Mouse (Mus musculus) ES-Bruce4 (cell line): ENCODE measurements around the gene Bcar1. TPM values are rescaled to one million over a fixed set of nuclear protein-coding genes. Genes with fewer than 3 reads are reported as not detected.

Experiments
- H3K27ac ChIP-seq: 2 replicates; pipeline ENCODE4 v1.5.1; 2012; ENCODE audit warnings: low read length, inconsistent platforms; ENCODE audit not compliant: insufficient read depth
- H3K27me3 ChIP-seq: 2 replicates; pipeline ENCODE4 v1.6.1; 2012; ENCODE audit warnings: mild to moderate bottlenecking, low read length, inconsistent platforms; ENCODE audit not compliant: control insufficient read depth, poor library complexity, insufficient read depth, severe bottlenecking
- H3K36me3 ChIP-seq: 2 replicates; pipeline ENCODE4 v1.6.1; 2012; ENCODE audit warnings: inconsistent platforms, mild to moderate bottlenecking, low read length, moderate library complexity; ENCODE audit not compliant: control insufficient read depth, poor library complexity, insufficient read depth, severe bottlenecking
- H3K4me1 ChIP-seq: one replicate; pipeline ENCODE4 v1.8.1; 2011; ENCODE audit warnings: low read length; ENCODE audit not compliant: control insufficient read depth, insufficient read depth
- H3K4me3 ChIP-seq: 2 replicates; pipeline ENCODE4 v1.5.1; 2011; ENCODE audit warnings: low read depth, mild to moderate bottlenecking, low read length
- H3K9ac ChIP-seq: 2 replicates; pipeline ENCODE4 v1.6.1; 2012; ENCODE audit warnings: low read depth, mild to moderate bottlenecking, inconsistent platforms; ENCODE audit not compliant: poor library complexity, severe bottlenecking
- H3K9me3 ChIP-seq: replicated peaks from 2 replicates; pipeline ENCODE4 v1.6.1; 2012; ENCODE audit warnings: mild to moderate bottlenecking, low read length, inconsistent platforms; ENCODE audit not compliant: control insufficient read depth, poor library complexity, insufficient read depth, severe bottlenecking
- CTCF ChIP-seq: IDR thresholded peaks from one replicate; pipeline ENCODE4 v1.8.1; 2011; ENCODE audit warnings: low read depth, low read length
- EP300 ChIP-seq: IDR thresholded peaks from 2 replicates; pipeline ENCODE4 v1.6.1; 2011; ENCODE audit warnings: low read depth, low read length; ENCODE audit not compliant: insufficient read depth
- POLR2A ChIP-seq: IDR thresholded peaks from one replicate; pipeline ENCODE4 v1.8.1; 2011; ENCODE audit warnings: low read length; ENCODE audit not compliant: insufficient read depth
- polyA plus RNA-seq: library from polyadenylated mRNA; stranded (reverse); fragments of >200 nt; gene quantifications from 2 replicates; pipeline ENCODE4 v1.2.4, GENCODE M21; 2011; ENCODE audit warnings: low read depth; ENCODE audit not compliant: missing spikeins, insufficient read depth, insufficient read length

The Bcar1 gene
- polyA plus RNA-seq, 1 experiment: 59.8 TPM

DNA sequence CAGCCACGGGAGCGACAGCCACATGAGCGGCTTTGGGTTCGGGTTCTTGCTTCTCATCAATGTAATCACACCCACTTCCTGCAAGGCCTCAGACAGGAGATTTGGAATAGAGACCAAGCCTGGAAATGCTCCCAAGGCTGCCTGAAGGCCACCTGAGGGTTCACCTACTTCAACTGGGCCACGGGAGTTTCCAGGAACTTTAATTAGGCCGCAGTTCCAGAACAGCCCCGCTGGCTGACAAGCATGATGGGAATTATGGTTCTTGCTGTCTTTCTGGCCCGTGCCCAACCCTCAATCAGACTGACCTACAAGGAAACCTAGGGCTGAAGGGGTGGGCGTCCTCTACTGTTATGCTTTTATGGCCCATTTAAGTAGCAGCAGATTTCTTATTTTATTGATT lies 28.5 kb upstream of the Bcar1 start:
- Histone ChIP-seq H3K36me3 (peaks cover 17% of the 10 kb centered on the region), H3K27ac (no peak overlapping the region), H3K9me3 (no peaks in the 10 kb centered on the region), H3K4me1 (peaks cover 15% of the 10 kb centered on the region), H3K27me3 (no peaks in the 10 kb centered on the region), H3K9ac (no peak overlapping the region), H3K4me3 (no peak overlapping the region)
- no peak for TF ChIP-seq CTCF
- no peak for TF ChIP-seq POLR2A
- no peak for TF ChIP-seq EP300

DNA sequence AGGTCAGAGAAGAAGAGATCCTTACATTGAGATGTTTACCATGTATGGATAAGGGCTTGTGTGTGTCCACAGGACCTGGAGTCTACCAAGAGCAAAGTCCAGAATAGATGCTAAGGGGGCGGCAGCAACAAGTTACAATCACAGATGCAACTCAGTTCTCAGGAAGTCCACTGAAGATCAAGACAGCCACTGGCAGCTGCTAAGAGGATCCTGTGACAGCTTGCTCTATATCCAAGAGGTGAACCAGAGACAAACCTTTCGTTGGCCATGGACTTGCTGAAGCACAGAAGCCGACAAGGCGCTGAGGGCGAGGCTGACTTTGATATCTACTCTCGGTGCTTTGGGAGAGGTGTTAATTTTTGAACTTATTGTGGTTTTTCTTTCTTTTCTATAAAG lies 28.0 kb upstream of the Bcar1 start:
- no peaks in the 10 kb centered on the region for H3K9me3 ChIP-seq
- H3K27me3 ChIP-seq: no peaks in the 10 kb centered on the region
- H3K36me3 ChIP-seq: peaks cover 16% of the 10 kb centered on the region
- peak overlapping the region; percentile 23 for H3K27ac ChIP-seq
- TF ChIP-seq POLR2A (no peak), CTCF (no peak)
- H3K4me3 ChIP-seq: no peak overlapping the region
- no peak overlapping the region for H3K9ac ChIP-seq
- peaks cover 17% of the 10 kb centered on the region for H3K4me1 ChIP-seq

- H3K9ac ChIP-seq: no peak overlapping the region
- H3K9me3 ChIP-seq: no peaks in the 10 kb centered on the region
- peak overlapping the region; percentile 55 for H3K27ac ChIP-seq
- peaks cover 19% of the 10 kb centered on the region for H3K4me1 ChIP-seq
- no peak overlapping the region for H3K4me3 ChIP-seq
- TF ChIP-seq POLR2A: no peak
- no peak for TF ChIP-seq CTCF
- H3K36me3 ChIP-seq: peaks cover 16% of the 10 kb centered on the region
- no peaks in the 10 kb centered on the region for H3K27me3 ChIP-seq
These were observed 27.5 kb upstream of the Bcar1 start for GRCm38 (mm10) chr8:111770958-111771624.

- no peak for TF ChIP-seq POLR2A
- peak; percentile 70; the same call in 1 of the 2 replicates for TF ChIP-seq EP300
- TF ChIP-seq CTCF: no peak
- Histone ChIP-seq H3K36me3 (peaks cover 16% of the 10 kb centered on the region), H3K4me3 (peak overlapping the region; percentile 18), H3K9me3 (no peaks in the 10 kb centered on the region), H3K9ac (peak overlapping the region; percentile 38), H3K27me3 (no peaks in the 10 kb centered on the region), H3K4me1 (peaks cover 22% of the 10 kb centered on the region), H3K27ac (peak overlapping the region; percentile 92)
These were observed 26.3 kb upstream of the Bcar1 start for GRCm38 (mm10) chr8:111769764-111770428.

GRCm38 (mm10) chr8:111769296-111769695 lies 25.7 kb upstream of the Bcar1 start:
- Histone ChIP-seq H3K9ac (peak overlapping the region; percentile 38), H3K9me3 (no peaks in the 10 kb centered on the region), H3K27ac (peak overlapping the region; percentile 92), H3K27me3 (no peaks in the 10 kb centered on the region), H3K4me3 (peak overlapping the region; percentile 40), H3K36me3 (peaks cover 16% of the 10 kb centered on the region), H3K4me1 (peaks cover 22% of the 10 kb centered on the region)
- TF ChIP-seq POLR2A: no peak
- no peak for TF ChIP-seq EP300
- TF ChIP-seq CTCF: no peak

- H3K4me3 ChIP-seq: peak overlapping the region; percentile 40
- no peaks in the 10 kb centered on the region for H3K27me3 ChIP-seq
- H3K36me3 ChIP-seq: peaks cover 13% of the 10 kb centered on the region
- H3K9me3 ChIP-seq: no peaks in the 10 kb centered on the region
- peak overlapping the region; percentile 38 for H3K9ac ChIP-seq
- H3K27ac ChIP-seq: peak overlapping the region; percentile 84
- TF ChIP-seq CTCF: no peak
- TF ChIP-seq EP300: no peak
- no peak for TF ChIP-seq POLR2A
- H3K4me1 ChIP-seq: peaks cover 22% of the 10 kb centered on the region
These were observed 25.0 kb upstream of the Bcar1 start for GRCm38 (mm10) chr8:111768651-111769050.
